Mouse (Mus musculus) embryonic facial prominence, embryonic 13.5 days (tissue): ENCODE data around the gene Lpcat2. TPM values are rescaled to one million over a fixed set of nuclear protein-coding genes. Genes with fewer than 3 reads are reported as not detected.

Experiments
- microRNA-seq: library from miRNA; unstranded; fragments of <30 nt; microRNA quantifications from one replicate; pipeline ENCODE4, GENCODE M21; 2016
- polyA plus RNA-seq: library from polyadenylated mRNA; unstranded; fragments of >200 nt; fragmentation: Nextera tagmentation; extraction: Ambion mirVana; gene quantifications from 2 replicates; pipeline ENCODE4 v1.2.1, GENCODE M21; 2015

Gene Lpcat2
- polyA plus RNA-seq, 1 experiment from 2014 or later = 9.4 TPM

Small RNAs within 50 kb of the gene (microRNA-seq; reads per million reads assigned to microRNA genes)
- gene Gm22151 = not detected

Other genes starting within 250 kb of the Lpcat2 start
- gene Irx6, start 181.1 kb upstream of the Lpcat2 start, polyA plus RNA-seq = 1.0 and 1.1 TPM in 2 replicates
- gene Mmp2, start 28.0 kb upstream of the Lpcat2 start, polyA plus RNA-seq = 256 and 306 TPM in 2 replicates
- gene Capns2, start 46.1 kb downstream of the Lpcat2 start, polyA plus RNA-seq = 6.2 and 9.4 TPM in 2 replicates
- gene Slc6a2, start 104.7 kb downstream of the Lpcat2 start, polyA plus RNA-seq = 0.74 and 0.87 TPM in 2 replicates
- 0.25 TPM in 1 of 2 replicates, not detected in the other for gene Ces1a, start 192.9 kb downstream of the Lpcat2 start, polyA plus RNA-seq
- not detected in 2 replicates for gene Ces1b, start 224.7 kb downstream of the Lpcat2 start, polyA plus RNA-seq